Mouse (Mus musculus) erythroblast, adult 5-6 weeks (primary cell): ENCODE measurements around the gene Npr2. TPM values are rescaled to one million over a fixed set of nuclear protein-coding genes. Genes with fewer than 3 reads are reported as not detected.
A peak's percentile ranks its signal among the peaks of the same experiment; 100 is the strongest.

ENCODE experiments used
- ATAC-seq: replicated peaks from 2 replicates; pipeline ENCODE4 v1.8.0; 2016; ENCODE audit warnings: moderate number of reproducible peaks, mild to moderate bottlenecking, moderate TSS enrichment, inconsistent platforms; ENCODE audit not compliant: poor library complexity, low FRiP score, severe bottlenecking
- total RNA-seq, 2 experiments: library from RNA; stranded (forward) in 1 of 2; stranded (reverse) in 1 of 2; fragments of 150-400 nt in 1 of 2; fragments of 200-764, 138-1000 nt in 1 of 2; gene quantifications; 2 replicates each; pipeline versions ENCODE4 v1.2.3 to v1.2.4; 2015 to 2017; ENCODE audit warnings: low replicate concordance in 2 of 2

The Npr2 gene
- total RNA-seq, 2 experiments from 2014 or later = 1.9 TPM; not detected in 1

- ATAC-seq = peak; percentile 72
These were observed 18.5 kb upstream of the Npr2 start for GRCm38 (mm10) chr4:43613060-43613730.

- ATAC-seq = no peak
These were observed 11.5 kb upstream of the Npr2 start for GRCm38 (mm10) chr4:43620146-43620778.

- ATAC-seq = no peak; the same call in 1 of the 2 replicates
These were observed 2.5 kb upstream of the Npr2 start for GRCm38 (mm10) chr4:43629106-43629817.

DNA sequence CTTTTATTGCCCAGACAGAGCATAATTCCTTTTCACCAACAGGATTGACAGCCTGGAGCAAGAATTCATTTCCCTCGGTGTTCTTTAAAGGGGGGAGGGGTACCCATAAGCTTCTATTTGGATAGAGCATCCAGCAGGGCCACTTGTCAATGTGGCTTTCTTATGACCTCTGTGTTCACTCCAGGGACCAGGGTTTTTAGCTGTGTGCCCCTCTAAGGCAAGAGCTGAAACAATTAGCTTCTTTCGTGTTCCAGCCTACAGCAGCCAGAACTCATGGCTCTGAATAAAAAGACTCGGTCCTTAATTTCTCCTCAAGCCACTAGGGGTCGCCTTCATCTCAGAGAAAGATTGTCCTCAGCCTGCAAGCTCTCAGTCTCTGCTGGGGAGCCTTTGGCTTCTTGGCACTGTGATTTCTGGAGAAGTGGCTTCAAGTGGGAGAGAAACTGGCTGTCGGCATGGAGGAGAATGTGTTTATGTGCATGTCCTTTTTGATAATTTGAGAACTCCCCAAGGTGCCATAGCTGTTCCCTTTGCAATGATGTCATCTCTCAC is 1.6 kb upstream of the Npr2 start:
- peak; percentile 81 for ATAC-seq

DNA sequence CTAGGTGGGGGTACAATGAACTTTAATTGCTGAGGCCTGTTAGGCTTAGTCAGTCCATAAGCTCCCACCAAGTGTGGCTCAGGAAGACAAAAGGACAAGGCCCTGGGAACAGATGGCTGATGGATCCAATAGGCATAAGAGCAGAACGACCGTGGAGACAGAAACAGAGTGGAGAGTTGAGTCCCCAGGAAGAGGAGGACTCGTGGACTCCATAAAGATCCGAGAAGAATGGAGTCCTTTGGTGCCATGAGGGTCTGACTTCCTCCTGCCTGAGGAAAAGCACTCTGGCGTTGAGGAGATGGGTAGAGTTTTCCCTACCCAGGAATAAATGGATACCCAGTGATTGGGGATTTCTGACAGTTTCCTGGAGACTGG is 1.1 kb upstream of the Npr2 start:
- no peak for ATAC-seq

GRCm38 (mm10) chr4:43631956-43632920 is 503 bp downstream of the Npr2 start:
- ATAC-seq = no peak

DNA sequence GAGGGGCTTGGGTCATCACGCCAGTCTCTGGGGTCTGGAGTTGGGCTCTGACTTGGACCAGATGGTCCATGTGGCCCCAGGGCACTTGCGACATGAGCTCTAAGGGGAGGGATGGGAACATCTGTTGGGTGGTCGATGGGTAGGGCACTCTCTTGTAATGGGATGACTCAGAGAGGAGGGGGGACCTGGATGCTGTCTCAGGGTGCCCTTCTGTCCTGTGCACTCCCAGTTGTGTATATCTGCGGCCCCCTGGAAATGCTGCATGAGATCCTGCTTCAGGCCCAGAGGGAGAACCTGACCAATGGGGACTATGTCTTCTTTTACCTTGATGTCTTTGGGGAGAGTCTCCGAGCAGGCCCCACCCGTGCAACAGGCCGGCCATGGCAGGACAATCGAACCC is 1.6 kb downstream of the Npr2 start:
- ATAC-seq = no peak

GRCm38 (mm10) chr4:43633736-43634135 is 2.0 kb downstream of the Npr2 start:
- no peak for ATAC-seq

DNA sequence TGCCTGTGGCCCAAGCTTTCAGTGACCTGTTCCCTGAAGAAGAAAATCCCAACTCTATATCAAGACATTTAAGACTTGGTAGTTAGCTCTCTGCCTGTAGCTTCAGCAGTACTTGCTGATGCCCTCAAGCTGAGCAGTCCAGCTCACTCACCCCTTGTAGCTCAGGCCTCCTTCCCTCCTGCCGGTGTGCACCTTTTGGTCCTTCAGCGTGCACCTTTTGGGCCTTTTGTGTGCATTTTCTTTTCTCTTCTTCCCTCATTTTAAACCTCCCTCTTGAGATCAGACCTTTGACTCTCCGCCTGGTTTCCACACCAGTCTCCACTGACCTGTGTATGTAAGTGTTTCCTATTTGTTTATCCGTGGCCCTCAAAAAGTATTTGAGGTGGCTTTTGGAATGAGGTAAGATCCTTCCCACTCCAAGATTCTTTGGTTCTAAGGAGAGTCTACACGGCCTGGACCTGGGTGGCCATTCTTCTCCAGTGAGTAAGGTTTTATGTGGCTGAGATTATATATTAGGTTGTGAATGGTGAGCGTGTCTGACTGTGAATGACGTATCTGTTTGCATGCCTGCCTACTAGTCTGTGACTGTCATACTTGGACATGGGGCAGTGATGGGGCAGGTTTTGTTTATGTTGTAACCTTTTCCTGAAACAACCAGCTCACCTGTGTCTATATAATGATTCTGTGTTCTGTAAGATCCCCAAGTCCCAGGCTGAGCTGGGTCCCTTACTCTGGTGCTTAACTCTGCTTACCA is 3.1 kb downstream of the Npr2 start:
- ATAC-seq = no peak

GRCm38 (mm10) chr4:43636751-43637150 is 5.0 kb downstream of the Npr2 start:
- no peak for ATAC-seq

DNA sequence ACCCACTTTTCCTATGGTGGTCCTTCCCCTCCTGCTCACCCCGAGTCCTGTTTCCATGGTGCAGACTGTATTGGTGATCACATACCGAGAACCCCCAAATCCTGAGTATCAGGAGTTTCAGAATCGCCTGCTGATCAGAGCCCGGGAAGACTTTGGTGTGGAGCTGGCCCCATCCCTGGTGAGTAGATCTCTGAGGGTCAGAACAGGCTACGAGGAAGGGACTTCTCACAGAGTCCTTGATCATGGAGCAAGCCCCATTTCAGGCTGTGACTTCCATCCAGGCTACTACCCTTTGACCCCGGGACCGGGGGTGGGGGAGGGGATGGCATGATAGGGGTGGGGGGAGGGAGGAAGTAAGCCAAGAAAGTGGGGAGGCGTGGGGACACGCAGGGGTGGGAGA is 8.3 kb downstream of the Npr2 start:
- no peak for ATAC-seq

DNA sequence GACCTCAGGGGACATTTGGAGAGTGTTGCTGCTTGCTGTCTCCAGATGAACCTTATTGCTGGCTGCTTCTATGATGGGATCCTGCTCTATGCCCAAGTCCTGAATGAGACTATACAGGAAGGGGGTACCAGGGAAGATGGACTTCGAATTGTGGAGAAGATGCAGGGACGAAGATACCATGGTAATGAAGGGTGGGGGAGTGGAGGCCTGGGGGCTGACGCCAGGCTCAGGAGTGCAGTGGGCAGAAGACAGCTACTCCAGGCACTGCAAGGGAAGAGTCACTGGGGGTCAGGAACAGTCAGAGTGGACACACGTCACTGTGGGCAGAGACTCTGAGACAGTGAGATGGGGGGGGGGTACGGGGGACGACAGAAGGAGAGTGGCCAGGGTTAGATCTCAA is 8.8 kb downstream of the Npr2 start:
- ATAC-seq = no peak

DNA sequence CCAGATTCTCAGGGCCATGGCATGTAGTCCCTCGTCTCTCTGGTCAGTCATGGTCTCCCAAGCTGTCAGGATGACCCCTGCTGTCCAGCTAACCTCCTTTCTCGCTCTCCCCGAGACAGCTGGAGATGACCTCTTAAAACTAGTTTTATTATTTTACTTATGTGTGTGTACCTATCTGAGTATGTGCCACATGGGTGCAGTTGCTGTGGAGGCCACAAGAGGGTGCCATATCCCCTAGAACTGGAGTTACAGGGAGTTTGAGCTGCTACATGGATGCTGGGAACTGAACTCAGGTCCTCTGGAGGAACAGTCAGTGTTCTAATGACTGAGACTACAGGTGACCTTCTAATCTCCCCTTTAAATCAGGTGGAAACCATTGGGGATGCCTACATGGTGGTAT is 18.0 kb downstream of the Npr2 start:
- no peak for ATAC-seq

DNA sequence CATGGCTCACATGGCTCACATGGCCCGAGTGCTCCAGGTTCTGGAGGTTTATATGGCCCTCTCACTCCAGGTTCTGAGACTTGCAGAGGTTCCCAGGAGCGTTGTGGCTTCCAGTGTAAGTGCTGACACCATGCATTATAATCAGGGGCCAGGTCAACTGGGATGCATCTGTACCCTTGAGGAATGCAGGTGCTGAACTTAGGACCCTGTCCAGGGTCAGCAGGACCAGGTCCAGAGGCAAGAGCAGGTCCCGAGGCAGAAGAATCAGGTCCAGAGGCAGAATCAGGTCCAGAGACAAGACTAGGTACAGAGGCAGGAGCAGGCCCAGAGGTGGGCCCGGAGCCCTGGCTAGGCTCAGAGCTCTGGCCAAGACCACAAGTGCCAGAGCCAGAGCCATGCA is 21.0 kb downstream of the Npr2 start:
- no peak for ATAC-seq

GRCm38 (mm10) chr4:43653161-43654015 is 21.7 kb downstream of the Npr2 start, which contains the start of gene Spag8:
TSS of gene Spag8 (minus strand) at chr4:43653594.
- 0 out of 2 replicates have a peak, but pooled peaks have one; percentile 23 for ATAC-seq

- ATAC-seq = no peak
These were observed 24.1 kb downstream of the Npr2 start for GRCm38 (mm10) chr4:43655656-43656338.

DNA sequence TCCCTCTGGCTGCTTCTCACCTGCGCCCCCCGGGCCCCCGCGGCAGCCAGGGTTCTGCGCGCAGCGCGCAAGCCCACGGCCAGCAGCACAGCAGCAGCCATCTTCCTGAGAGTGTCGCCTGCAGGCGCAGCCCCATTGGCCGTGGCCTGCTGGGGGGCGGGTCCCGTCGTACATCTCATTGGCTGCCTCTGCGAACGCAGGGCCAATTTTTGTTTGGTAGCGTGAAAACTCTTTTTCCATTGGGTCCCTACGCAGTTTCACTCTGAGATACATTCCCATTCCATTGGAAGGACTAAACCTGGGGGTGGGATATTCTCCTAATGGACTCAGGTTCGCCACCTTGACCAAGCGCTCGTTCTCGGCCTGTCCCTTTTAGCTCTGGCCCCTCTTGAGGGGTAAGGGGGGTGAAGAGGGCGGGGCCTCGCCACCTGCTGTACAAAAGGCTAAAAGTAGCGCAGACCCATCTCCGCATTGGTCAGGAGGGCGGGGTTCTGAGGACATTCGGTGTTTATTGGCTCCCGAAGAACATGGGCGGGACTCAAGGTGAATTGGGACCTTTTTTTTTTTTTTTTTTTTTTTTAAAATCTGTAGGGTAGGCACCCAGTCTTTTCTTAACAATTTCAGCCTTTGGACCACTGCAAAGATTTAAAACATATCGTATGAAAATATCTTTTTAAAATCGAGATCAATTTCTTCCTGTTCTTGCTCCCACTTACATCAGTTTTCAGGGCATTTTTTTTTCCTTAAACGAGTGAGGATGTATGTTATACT is 24.8 kb downstream of the Npr2 start, which contains the start of gene Hint2:
TSS of gene Hint2 (minus strand) at position 128 of the 771 bp plus-strand sequence.
- peak; percentile 96 for ATAC-seq
